Mouse (Mus musculus): ENCODE measurements around the gene Paics.

The Paics gene

GRCm38 (mm10) chr5:77013171-77013570 lies 62.1 kb downstream of the Paics start:
- no peak for DNase-seq

DNA sequence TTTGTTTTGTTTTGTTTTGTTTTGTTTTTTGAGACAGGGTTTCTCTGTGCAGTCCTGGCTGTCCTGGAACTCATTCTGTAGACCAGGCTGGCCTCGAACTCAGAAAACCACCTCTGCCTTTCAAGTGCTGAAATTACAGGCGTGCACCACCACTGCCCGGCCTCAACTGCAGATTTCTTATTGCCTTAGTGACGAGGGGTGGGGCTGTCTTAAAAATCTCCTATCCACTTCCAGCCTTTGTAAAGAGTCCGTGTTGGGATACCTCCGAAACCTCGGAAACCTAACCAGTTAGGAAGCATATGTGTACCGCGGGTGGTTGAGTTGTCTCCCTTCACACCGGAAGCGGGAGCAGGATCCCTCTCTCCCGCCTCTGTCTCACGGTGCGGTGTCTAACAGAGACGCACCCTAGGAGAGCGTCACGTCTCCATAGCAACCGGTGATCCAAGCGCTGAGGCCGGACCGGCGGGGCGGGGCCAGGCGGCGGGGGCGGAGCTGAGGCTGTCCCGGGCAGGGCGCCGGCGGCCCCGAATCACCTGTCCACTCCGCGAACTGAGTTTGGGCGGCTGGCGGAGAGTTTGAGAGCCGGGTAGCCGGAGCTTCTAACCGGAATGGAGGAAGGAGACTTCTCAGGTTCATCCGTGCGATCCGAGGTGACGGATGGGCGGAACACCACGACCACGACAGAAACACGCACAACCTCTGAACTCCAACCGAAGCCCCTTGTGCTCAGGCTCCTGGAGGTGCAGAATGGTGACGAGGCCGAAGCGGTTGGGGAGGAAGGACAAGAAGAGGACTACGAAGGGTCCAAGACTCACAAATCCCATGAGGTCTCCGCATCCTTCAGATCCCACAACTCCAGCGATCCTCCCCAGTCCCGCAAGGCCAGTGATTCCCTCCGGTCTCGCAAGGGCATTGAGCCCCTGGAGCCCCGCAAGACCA lies 64.7 kb downstream of the Paics start, which contains the start of gene Thegl:
Gene Thegl, plus strand, starts transcription at position 480 of the 939 bp plus-strand sequence.
- DNase-seq: peak; percentile 72
